ENCODE assay signal across 9 mouse cellular contexts in genomic region chr11:69124498-69124847, GRCm38 (mm10). TPM values are rescaled to one million over a fixed set of nuclear protein-coding genes. Genes with fewer than 3 reads are reported as not detected.
DNase-seq lines count a peak whose midpoint lies in the region; ATAC-seq and TF ChIP-seq lines count a peak whose summit lies in the region.
"Had no signal": no experiment of that assay in that cellular context is flagged by ENCODE, and none has a peak within 500 bp of the region (broad histone marks: within the 10 kb centered on the region; RNA-seq: fewer than 3 reads in every experiment).

No protein-coding gene starts in this region.

- ATAC-seq in forebrain, embryonic 13.5 days, result peak; percentile 61
- ATAC-seq in inflammation-experienced regulatory T-cells, adult 6 months, result peak; percentile 14
- no peak for ATAC-seq in limb, embryonic 12.5 days (ENCODE audit: insufficient number of reproducible peaks, insufficient read depth, low FRiP score, low TSS enrichment, low read depth)
- ATAC-seq in midbrain, embryonic 14.5 days (ENCODE audit: low FRiP score, low TSS enrichment), result peak; percentile 60
- ATAC-seq in stomach, postnatal 0 days (ENCODE audit: low FRiP score, low TSS enrichment), result peak; percentile 21; the same call in 1 of the 2 replicates

- H3K9me3 ChIP-seq in forebrain, embryonic 13.5 days (replicated peaks), result no peaks in the 10 kb centered on the region
- no peaks in the 10 kb centered on the region for H3K9me3 ChIP-seq in limb, embryonic 12.5 days
- no peaks in the 10 kb centered on the region for H3K9me3 ChIP-seq in midbrain, embryonic 14.5 days (ENCODE audit: control insufficient read depth, low read length)
- no peaks in the 10 kb centered on the region for H3K9me3 ChIP-seq in stomach, postnatal 0 days (ENCODE audit: control insufficient read depth, low read length)

- 0% methylated on average over 3 of the region's 3 CpGs for WGBS in forebrain, embryonic 13.5 days
- WGBS in limb, embryonic 12.5 days, result 0% methylated on average over 3 of the region's 3 CpGs
- under 1% methylated on average over 3 of the region's 3 CpGs for WGBS in midbrain, embryonic 14.5 days
- under 1% methylated on average over 3 of the region's 3 CpGs for WGBS in stomach, postnatal 0 days

- H3K36me3 ChIP-seq in forebrain, embryonic 13.5 days (ENCODE audit: poor library complexity, severe bottlenecking), result no peaks in the 10 kb centered on the region
- no peaks in the 10 kb centered on the region for H3K36me3 ChIP-seq in limb, embryonic 12.5 days
- H3K36me3 ChIP-seq in midbrain, embryonic 14.5 days (ENCODE audit: control insufficient read depth, insufficient read depth, low read length), result no peaks in the 10 kb centered on the region
- no peaks in the 10 kb centered on the region for H3K36me3 ChIP-seq in stomach, postnatal 0 days (ENCODE audit: control insufficient read depth, insufficient read depth, low read length)

- TF ChIP-seq CTCF in stomach, postnatal 0 days (IDR thresholded peaks at IDR 0.05; ENCODE audit: low read depth), result no peak

- H3K4me1 ChIP-seq in forebrain, embryonic 13.5 days, result peaks cover 41% of the 10 kb centered on the region
- H3K4me1 ChIP-seq in limb, embryonic 12.5 days (replicated peaks), result peaks cover 35% of the 10 kb centered on the region
- H3K4me1 ChIP-seq in midbrain, embryonic 14.5 days (ENCODE audit: control insufficient read depth, insufficient read depth, low read length), result peaks cover 16% of the 10 kb centered on the region
- peaks cover 2% of the 10 kb centered on the region; the same call in 1 of the 2 replicates for H3K4me1 ChIP-seq in stomach, postnatal 0 days (replicated peaks; ENCODE audit: control insufficient read depth, insufficient read depth)

- peak; percentile 69 to 90 for DNase-seq in heart, adult 18-20 months
- no peak for DNase-seq in heart, adult 11 months
- peak; percentile 78 for DNase-seq in c-Kit-positive CD71-positive TER-119-negative erythroid progenitor cells, embryonic 14.5 days (ENCODE audit: low read depth)
- DNase-seq in midbrain, embryonic 14.5 days, result peak; percentile 91
- DNase-seq in stomach, postnatal 0 days (ENCODE audit: low spot score), result peak; percentile 60

- peaks cover 24% of the 10 kb centered on the region for H3K27me3 ChIP-seq in forebrain, embryonic 13.5 days
- peaks cover 26% of the 10 kb centered on the region for H3K27me3 ChIP-seq in limb, embryonic 12.5 days
- peaks cover 4% of the 10 kb centered on the region; the same call in 1 of the 2 replicates for H3K27me3 ChIP-seq in midbrain, embryonic 14.5 days (ENCODE audit: control insufficient read depth, insufficient read depth, low read length)
- H3K27me3 ChIP-seq in stomach, postnatal 0 days (ENCODE audit: control insufficient read depth, insufficient read depth, low read length), result no peaks in the 10 kb centered on the region
- H3K27me3 ChIP-seq: Patski had no signal

- H3K9ac ChIP-seq in forebrain, embryonic 13.5 days, result no peak overlapping the region
- no peak overlapping the region for H3K9ac ChIP-seq in limb, embryonic 12.5 days (replicated peaks)
- no peak overlapping the region for H3K9ac ChIP-seq in midbrain, embryonic 14.5 days (replicated peaks; ENCODE audit: low read length)
- no peak overlapping the region for H3K9ac ChIP-seq in stomach, postnatal 0 days (ENCODE audit: low read length)

- no peak overlapping the region for H3K27ac ChIP-seq in forebrain, embryonic 13.5 days
- no peak overlapping the region for H3K27ac ChIP-seq in limb, embryonic 12.5 days
- no peak overlapping the region for H3K27ac ChIP-seq in midbrain, embryonic 14.5 days (replicated peaks; ENCODE audit: low read depth, low read length)
- H3K27ac ChIP-seq in stomach, postnatal 0 days (replicated peaks), result no peak overlapping the region

- H3K4me2 ChIP-seq in forebrain, embryonic 13.5 days, result peak overlapping the region; percentile 71; the same call in 1 of the 2 replicates
- 0 out of 2 replicates have a peak overlapping the region, but pooled peaks have one; percentile 97 for H3K4me2 ChIP-seq in limb, embryonic 12.5 days
- H3K4me2 ChIP-seq in midbrain, embryonic 14.5 days (ENCODE audit: low read length), result peak overlapping the region; percentile 74
- no peak overlapping the region for H3K4me2 ChIP-seq in stomach, postnatal 0 days (replicated peaks; ENCODE audit: low read depth)

- peak overlapping the region; percentile 75; the same call in 1 of the 2 replicates for H3K4me3 ChIP-seq in forebrain, embryonic 13.5 days
- peak overlapping the region; percentile 81; the same call in 1 of the 2 replicates for H3K4me3 ChIP-seq in limb, embryonic 12.5 days (replicated peaks)
- peak overlapping the region; percentile 69 for H3K4me3 ChIP-seq in midbrain, embryonic 14.5 days (replicated peaks; ENCODE audit: low read depth, low read length)
- no peak overlapping the region for H3K4me3 ChIP-seq in stomach, postnatal 0 days (ENCODE audit: low read depth, low read length)

- TF ChIP-seq EP300 in stomach, postnatal 0 days (optimal IDR thresholded peaks at IDR 0.05), result peak; percentile 12

RNA-seq across cellular contexts. Expression of gene Aloxe3, which starts 1.2 kb away (rescaled TPM):
- total RNA-seq in heart, adult 18-20 months (2021), result not detected
- polyA plus RNA-seq in forebrain, embryonic 13.5 days (2015; fragmentation: Nextera tagmentation; extraction: Ambion mirVana), result 1.5 TPM in 1 of 2 replicates, not detected in the other
- under 1 TPM in 1 of 3 experiments, not detected in 2; 0.13 TPM for polyA plus RNA-seq in inflammation-experienced regulatory T-cells, adult 6 months (2017; shearing (Covaris generic))
- polyA plus RNA-seq in limb, embryonic 12.5 days (2016; fragmentation: Nextera tagmentation; extraction: Ambion mirVana), result 0.58 and 0.77 TPM in 2 replicates
- 2.8 and 3.2 TPM in 2 replicates for polyA plus RNA-seq in midbrain, embryonic 14.5 days (2014; fragmentation: Nextera tagmentation; extraction: Ambion mirVana)
- 20.2 and 22.5 TPM in 2 replicates for polyA plus RNA-seq in stomach, postnatal 0 days (2015; fragmentation: Nextera tagmentation; extraction: Ambion mirVana)

RNA-seq across cellular contexts. Expression of gene 9130213A22Rik, which starts 2.1 kb away (rescaled TPM):
- under 1 TPM; 0.23 to 0.27 TPM for total RNA-seq in heart, adult 18-20 months (2021)
- polyA plus RNA-seq in forebrain, embryonic 13.5 days (2015; fragmentation: Nextera tagmentation; extraction: Ambion mirVana), result 0.21 and 0.34 TPM in 2 replicates
- polyA plus RNA-seq in inflammation-experienced regulatory T-cells, adult 6 months (2017; shearing (Covaris generic)), result under 1 TPM in 1 of 3 experiments, not detected in 2; 0.63 TPM
- 0.22 and 0.76 TPM in 2 replicates for polyA plus RNA-seq in limb, embryonic 12.5 days (2016; fragmentation: Nextera tagmentation; extraction: Ambion mirVana)
- 0.22 and 0.23 TPM in 2 replicates for polyA plus RNA-seq in midbrain, embryonic 14.5 days (2014; fragmentation: Nextera tagmentation; extraction: Ambion mirVana)
- polyA plus RNA-seq in stomach, postnatal 0 days (2015; fragmentation: Nextera tagmentation; extraction: Ambion mirVana), result 0.24 and 0.41 TPM in 2 replicates

RNA-seq across cellular contexts. Expression of gene Hes7, which starts 4.3 kb away (rescaled TPM):
- total RNA-seq in heart, adult 18-20 months (2021), result under 1 TPM in 1 of 2 experiments, not detected in 1; 0.15 TPM
- 0.12 and 0.21 TPM in 2 replicates for polyA plus RNA-seq in forebrain, embryonic 13.5 days (2015; fragmentation: Nextera tagmentation; extraction: Ambion mirVana)
- polyA plus RNA-seq in inflammation-experienced regulatory T-cells, adult 6 months (2017; shearing (Covaris generic)), result not detected
- polyA plus RNA-seq in limb, embryonic 12.5 days (2016; fragmentation: Nextera tagmentation; extraction: Ambion mirVana), result 0.56 and 0.74 TPM in 2 replicates
- 0.26 and 0.78 TPM in 2 replicates for polyA plus RNA-seq in midbrain, embryonic 14.5 days (2014; fragmentation: Nextera tagmentation; extraction: Ambion mirVana)
- polyA plus RNA-seq in stomach, postnatal 0 days (2015; fragmentation: Nextera tagmentation; extraction: Ambion mirVana), result 0.29 and 0.41 TPM in 2 replicates

RNA-seq across cellular contexts. Expression of gene Per1, which starts 29.5 kb away (rescaled TPM):
- total RNA-seq in heart, adult 18-20 months (2021), result 10 to 100 TPM; 38.8 to 48.5 TPM
- polyA plus RNA-seq in forebrain, embryonic 13.5 days (2015; fragmentation: Nextera tagmentation; extraction: Ambion mirVana), result 6.0 and 6.4 TPM in 2 replicates
- 1 to 10 TPM; 5.2 to 6.2 (median 6.1) TPM for polyA plus RNA-seq in inflammation-experienced regulatory T-cells, adult 6 months (2017; shearing (Covaris generic))
- polyA plus RNA-seq in limb, embryonic 12.5 days (2016; fragmentation: Nextera tagmentation; extraction: Ambion mirVana), result 7.2 and 10.4 TPM in 2 replicates
- polyA plus RNA-seq in midbrain, embryonic 14.5 days (2014; fragmentation: Nextera tagmentation; extraction: Ambion mirVana), result 9.3 and 13.1 TPM in 2 replicates
- 7.7 and 13.1 TPM in 2 replicates for polyA plus RNA-seq in stomach, postnatal 0 days (2015; fragmentation: Nextera tagmentation; extraction: Ambion mirVana)

RNA-seq across cellular contexts. Expression of gene Alox12b, which starts 32.3 kb away (rescaled TPM):
- total RNA-seq in heart, adult 18-20 months (2021), result not detected
- not detected in 2 replicates for polyA plus RNA-seq in forebrain, embryonic 13.5 days (2015; fragmentation: Nextera tagmentation; extraction: Ambion mirVana)
- not detected for polyA plus RNA-seq in inflammation-experienced regulatory T-cells, adult 6 months (2017; shearing (Covaris generic))
- polyA plus RNA-seq in limb, embryonic 12.5 days (2016; fragmentation: Nextera tagmentation; extraction: Ambion mirVana), result 0.08 TPM in 1 of 2 replicates, not detected in the other
- polyA plus RNA-seq in midbrain, embryonic 14.5 days (2014; fragmentation: Nextera tagmentation; extraction: Ambion mirVana), result 0.08 and 0.22 TPM in 2 replicates
- polyA plus RNA-seq in stomach, postnatal 0 days (2015; fragmentation: Nextera tagmentation; extraction: Ambion mirVana), result 80.5 and 91.8 TPM in 2 replicates
- polyA plus RNA-seq: Patski had no signal
